Mouse (Mus musculus) CH12.LX (cell line): ENCODE data around the gene Ggt5. TPM values are rescaled to one million over a fixed set of nuclear protein-coding genes. Genes with fewer than 3 reads are reported as not detected.

ENCODE experiments used
- DNase-seq: peaks from one replicate; pipeline ENCODE4 v3.0.0-alpha.2; 2013; ENCODE audit errors: extremely low read depth
- H3K27ac ChIP-seq: 2 replicates; pipeline ENCODE4 v1.5.1; 2012; ENCODE audit warnings: low read depth, mild to moderate bottlenecking, control low read depth, moderate library complexity; ENCODE audit not compliant: insufficient read depth
- H3K27me3 ChIP-seq: replicated peaks from 2 replicates; pipeline ENCODE3; 2012; ENCODE audit warnings: inconsistent platforms
- H3K36me3 ChIP-seq, 2 experiments: replicated peaks in 1 of 2; 2 replicates each; pipeline versions ENCODE3 to v1.6.1; 2012; ENCODE audit warnings: inconsistent platforms in 1 of 2, low read length in 1 of 2, mild to moderate bottlenecking in 1 of 2, mixed read lengths in 1 of 2, moderate library complexity in 1 of 2; ENCODE audit not compliant: control insufficient read depth in 1 of 2, insufficient read depth in 1 of 2
- H3K4me1 ChIP-seq, 2 experiments: 2 replicates each; pipeline ENCODE4 v1.6.1; 2012; ENCODE audit warnings: inconsistent platforms in 1 of 2, moderate library complexity in 1 of 2; ENCODE audit not compliant: insufficient read depth in 2 of 2, control insufficient read depth in 1 of 2
- H3K4me2 ChIP-seq: 2 replicates; pipeline ENCODE4 v1.6.1; 2012; ENCODE audit warnings: low read depth, mild to moderate bottlenecking, control low read depth; ENCODE audit not compliant: poor library complexity, insufficient read depth, severe bottlenecking
- H3K4me3 ChIP-seq, 3 experiments: fragments of 150-350 bp in 1 of 3; sonication (generic) in 1 of 3; replicated peaks in 1 of 3; 2 replicates each; pipeline versions ENCODE3 to v1.5.1; 2011 to 2012; ENCODE audit warnings: low read depth in 2 of 3, low read length in 2 of 3, mild to moderate bottlenecking in 2 of 3, moderate library complexity in 2 of 3, control low read depth in 1 of 3, improper control_type of control experiment in 1 of 3, inconsistent platforms in 1 of 3, mixed read lengths in 1 of 3; ENCODE audit not compliant: poor library complexity in 1 of 3
- H3K79me2 ChIP-seq: replicated peaks from 2 replicates; pipeline ENCODE4 v1.6.1; 2012; ENCODE audit warnings: mild to moderate bottlenecking, moderate library complexity; ENCODE audit not compliant: control insufficient read depth, poor library complexity, insufficient read depth, severe bottlenecking; ENCODE audit errors: extremely low read depth
- H3K9ac ChIP-seq: 2 replicates; pipeline ENCODE4 v1.6.1; 2012; ENCODE audit warnings: low read depth, mild to moderate bottlenecking, control low read depth, moderate library complexity; ENCODE audit not compliant: insufficient read depth
- H3K9me3 ChIP-seq: replicated peaks from 2 replicates; pipeline ENCODE3; 2012; ENCODE audit warnings: low read length, inconsistent platforms, mixed read lengths
- BHLHE40 ChIP-seq: IDR thresholded peaks from 2 replicates; pipeline ENCODE4 v1.6.1; 2011; ENCODE audit warnings: mild to moderate bottlenecking, low read depth, low read length, improper control_type of control experiment
- CHD2 ChIP-seq: IDR thresholded peaks from 2 replicates; pipeline ENCODE4 v1.6.1; 2011; ENCODE audit warnings: low read length, improper control_type of control experiment
- CTCF ChIP-seq, 2 experiments: IDR thresholded peaks in 1 of 2; conservative IDR thresholded peaks in 1 of 2; 2 replicates each; pipeline ENCODE4 v1.5.1; 2011 to 2012; ENCODE audit warnings: low read depth in 2 of 2, low read length in 2 of 2, improper control_type of control experiment in 1 of 2, inconsistent platforms in 1 of 2, mild to moderate bottlenecking in 1 of 2, moderate library complexity in 1 of 2
- GABPA ChIP-seq: IDR thresholded peaks from 2 replicates; pipeline ENCODE4 v1.6.1; 2012; ENCODE audit warnings: low read depth, low read length, improper control_type of control experiment, inconsistent platforms; ENCODE audit not compliant: insufficient replicate concordance
- HCFC1 ChIP-seq: IDR thresholded peaks from 2 replicates; pipeline ENCODE4 v1.6.1; 2012; ENCODE audit warnings: low read depth, mild to moderate bottlenecking, inconsistent platforms, low read length, improper control_type of control experiment
- IRF4 ChIP-seq: IDR thresholded peaks from 2 replicates; pipeline ENCODE4 v1.6.1; 2014; ENCODE audit warnings: low read depth, mild to moderate bottlenecking, inconsistent platforms, low read length, improper control_type of control experiment
- JUND ChIP-seq: conservative IDR thresholded peaks from 2 replicates; pipeline ENCODE4 v1.6.1; 2011; ENCODE audit warnings: low read depth, low read length, improper control_type of control experiment
- KAT2A ChIP-seq: IDR thresholded peaks from 2 replicates; pipeline ENCODE4 v1.6.1; 2012; ENCODE audit warnings: low read length, improper control_type of control experiment, inconsistent platforms; ENCODE audit not compliant: insufficient replicate concordance
- MAX ChIP-seq: IDR thresholded peaks from 2 replicates; pipeline ENCODE4 v1.6.1; 2011; ENCODE audit warnings: low read length, improper control_type of control experiment
- MEF2A ChIP-seq: IDR thresholded peaks from 2 replicates; pipeline ENCODE4 v1.6.1; 2014; ENCODE audit warnings: low read depth, mild to moderate bottlenecking, inconsistent platforms, low read length, improper control_type of control experiment, borderline replicate concordance
- MYC ChIP-seq: IDR thresholded peaks from 2 replicates; pipeline ENCODE4 v1.6.1; 2011; ENCODE audit warnings: low read depth, mild to moderate bottlenecking, improper control_type of control experiment, low read length
- NELFE ChIP-seq: IDR thresholded peaks from 2 replicates; pipeline ENCODE4 v1.6.1; 2011; ENCODE audit warnings: low read depth, low read length, improper control_type of control experiment
- POLR2AphosphoS2 ChIP-seq: IDR thresholded peaks from 2 replicates; pipeline ENCODE4 v1.6.1; 2011; ENCODE audit warnings: low read depth, low read length, improper control_type of control experiment
- RCOR1 ChIP-seq: conservative IDR thresholded peaks from 2 replicates; pipeline ENCODE4 v1.6.1; 2012; ENCODE audit warnings: low read depth, mild to moderate bottlenecking, inconsistent platforms, low read length, improper control_type of control experiment
- SMC3 ChIP-seq: IDR thresholded peaks from 2 replicates; pipeline ENCODE4 v1.6.1; 2011; ENCODE audit warnings: low read depth, low read length, improper control_type of control experiment
- TBP ChIP-seq: conservative IDR thresholded peaks from 2 replicates; pipeline ENCODE4 v1.6.1; 2011; ENCODE audit warnings: low read depth, low read length, improper control_type of control experiment
- TCF12 ChIP-seq: IDR thresholded peaks from 2 replicates; pipeline ENCODE4 v1.6.1; 2014; ENCODE audit warnings: low read depth, mild to moderate bottlenecking, inconsistent platforms, low read length, improper control_type of control experiment
- UBTF ChIP-seq: IDR thresholded peaks from 2 replicates; pipeline ENCODE4 v1.6.1; 2012; ENCODE audit warnings: low read depth, mild to moderate bottlenecking, inconsistent platforms, low read length, improper control_type of control experiment, moderate library complexity
- USF1 ChIP-seq: IDR thresholded peaks from 2 replicates; pipeline ENCODE4 v1.6.1; 2014; ENCODE audit warnings: low read depth, mild to moderate bottlenecking, inconsistent platforms, low read length, improper control_type of control experiment
- USF2 ChIP-seq: conservative IDR thresholded peaks from 2 replicates; pipeline ENCODE4 v1.6.1; 2011; ENCODE audit warnings: low read depth, low read length, improper control_type of control experiment
- ZMIZ1 ChIP-seq: IDR thresholded peaks from 2 replicates; pipeline ENCODE4 v1.6.1; 2012; ENCODE audit warnings: low read depth, mild to moderate bottlenecking, inconsistent platforms, low read length, improper control_type of control experiment
- dilution Hi-C: fragments of 300-500 bp; cut with MboI; formaldehyde crosslinking; loops from 2 replicates; pipeline ENCODE4 v1.14.3; 2020; ENCODE audit warnings: low sequenced_read_pairs; ENCODE audit not compliant: extremely low pct_unique_long_range_greater_than_20kb, extremely low pct_ligation_motif_present
- in situ Hi-C: fragments of 300-500 bp; cut with MboI; formaldehyde crosslinking; loops from 3 replicates; pipeline ENCODE4 v1.14.3; 2019; ENCODE audit warnings: low sequenced_read_pairs, low pct_ligation_motif_present, low pct_unique_long_range_greater_than_20kb, mixed read lengths
- polyA plus RNA-seq: library from polyadenylated mRNA; unstranded; fragments of >175 nt; gene quantifications from 2 replicates; pipeline ENCODE4 v1.2.1, GENCODE M21; 2012; ENCODE audit warnings: low read depth; ENCODE audit not compliant: insufficient read length
- total RNA-seq, 2 experiments: library from RNA; depleted of rRNA; stranded (reverse); fragments of 300-350 nt in 1 of 2; fragments of >200 nt in 1 of 2; gene quantifications; 2 replicates each; pipeline ENCODE4 v1.2.3; 2012 to 2014

The Ggt5 gene
- total and polyA plus RNA-seq, 3 experiments: not detected

DNA sequence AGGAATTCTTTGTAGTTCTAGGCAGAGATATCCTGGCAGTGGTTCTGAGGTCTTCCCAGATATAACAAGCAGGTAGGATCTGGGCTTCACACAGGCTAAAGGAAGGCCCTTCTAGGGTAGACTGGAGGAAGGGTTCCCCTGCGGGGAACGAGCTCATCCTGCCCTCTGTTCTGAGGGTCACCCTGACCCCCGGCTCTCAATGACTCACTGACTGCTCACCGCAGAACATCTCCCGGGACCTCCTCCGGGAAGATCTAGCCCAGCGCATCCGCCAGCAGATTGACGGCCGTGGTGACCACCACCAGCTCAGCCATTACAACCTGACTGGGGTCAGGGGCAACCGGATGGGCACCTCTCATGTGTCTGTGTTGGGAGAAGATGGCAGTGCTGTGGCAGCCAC is 19.8 kb downstream of the Ggt5 start:
- Histone ChIP-seq H3K4me2 (no peak overlapping the region), H3K4me3 (no peak overlapping the region), H3K4me1 (peaks cover 0 to 10% of the 10 kb centered on the region in 2 experiments; a peak in 1 of 4 replicates), H3K36me3 (no peaks in the 10 kb centered on the region), H3K27me3 (no peaks in the 10 kb centered on the region), H3K9ac (no peak overlapping the region), H3K9me3 (no peaks in the 10 kb centered on the region), H3K79me2 (no peaks in the 10 kb centered on the region), H3K27ac (no peak overlapping the region)
- in situ Hi-C loops: no loop called here
- dilution Hi-C loops: no loop called here
- TF ChIP-seq HCFC1 (no peak), MEF2A (no peak), CTCF (conservative IDR thresholded peaks at IDR 0.05 in 1 of 2, IDR thresholded peaks at IDR 0.05 in 1 of 2; ENCODE audit: low read depth in 2 of 2, low read length in 2 of 2) (no peak), MAX (no peak), CHD2 (no peak), ZMIZ1 (no peak), TCF12 (no peak), BHLHE40 (no peak), RCOR1 (no peak), GABPA (no peak), SMC3 (no peak), NELFE (no peak), IRF4 (no peak), JUND (no peak), USF2 (no peak), USF1 (no peak)
- no peak for DNase-seq

DNA sequence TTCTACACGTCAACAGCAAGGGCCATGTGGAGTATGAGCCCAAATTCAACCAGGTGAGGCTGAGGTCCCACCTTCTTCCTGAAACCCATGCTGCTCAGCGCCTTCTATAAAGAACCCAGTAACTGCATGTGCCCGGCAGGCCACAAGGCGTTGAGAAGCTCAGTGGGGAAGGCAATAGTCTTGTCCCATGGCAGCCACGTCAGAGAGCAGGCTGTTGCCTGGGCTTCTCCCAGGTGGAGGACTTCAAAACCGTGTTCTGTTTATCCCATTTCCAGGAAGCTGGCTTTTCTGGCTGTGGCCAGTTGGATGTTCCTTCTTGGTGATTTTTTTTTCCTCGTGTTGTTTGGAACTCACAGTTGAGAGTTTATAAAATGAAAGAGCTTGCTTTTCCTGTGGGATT is 21.3 kb downstream of the Ggt5 start:
- H3K27me3 ChIP-seq: no peaks in the 10 kb centered on the region
- H3K9ac ChIP-seq: no peak overlapping the region
- 0 out of 4 replicates have a peak, but pooled peaks cover 0 to 3% of the 10 kb centered on the region in 2 experiments for H3K4me1 ChIP-seq
- no peak overlapping the region for H3K27ac ChIP-seq
- no peaks in the 10 kb centered on the region for H3K36me3 ChIP-seq
- in situ Hi-C loops: no loop called here
- no peaks in the 10 kb centered on the region for H3K79me2 ChIP-seq
- no peak for DNase-seq
- TF ChIP-seq UBTF (no peak), JUND (no peak), GABPA (no peak), MYC (no peak), USF1 (no peak), POLR2AphosphoS2 (no peak), KAT2A (no peak), TBP (no peak)
- dilution Hi-C loops: no loop called here
- no peaks in the 10 kb centered on the region for H3K9me3 ChIP-seq
- no peak overlapping the region for H3K4me3 ChIP-seq
- H3K4me2 ChIP-seq: no peak overlapping the region
